Mouse (Mus musculus) hematopoietic stem cell, adult 5-6 weeks (primary cell): Measurements from ENCODE around the gene Srpk1. TPM values are rescaled to one million over a fixed set of nuclear protein-coding genes. Genes with fewer than 3 reads are reported as not detected.

Experiments used
- ATAC-seq, 2 experiments: fragments of 125-278 bp in 1 of 2; replicated peaks in 1 of 2; 2 replicates each; pipeline ENCODE4 v1.8.0; 2016 to 2017; ENCODE audit warnings: inconsistent platforms in 2 of 2, mild to moderate bottlenecking in 2 of 2, moderate number of reproducible peaks in 2 of 2, low read depth in 1 of 2, moderate TSS enrichment in 1 of 2; ENCODE audit not compliant: low FRiP score in 2 of 2, poor library complexity in 2 of 2, severe bottlenecking in 2 of 2, insufficient read depth in 1 of 2, low TSS enrichment in 1 of 2
- total RNA-seq: library from RNA; stranded (forward); fragments of 172-1452, 232-1000 nt; gene quantifications from 2 replicates; pipeline ENCODE4 v1.2.3, GENCODE M21; 2017

Srpk1 gene
- 123 and 135 TPM in 2 replicates for total RNA-seq

- ATAC-seq = peak; percentile 74
Observed at GRCm38 (mm10) chr17:28622300-28622759, at the start of gene Srpk1. Gene Srpk1, minus strand, starts transcription at chr17:28622709.

- no peak for ATAC-seq
Observed at GRCm38 (mm10) chr17:28659564-28659963, 37.1 kb upstream of the Srpk1 start.

GRCm38 (mm10) chr17:28657936-28658335 is 35.4 kb upstream of the Srpk1 start:
- ATAC-seq = peak in 1 of 2 experiments; percentile 53; a peak in 2 of 4 replicates

GRCm38 (mm10) chr17:28650268-28650667 is 27.8 kb upstream of the Srpk1 start:
- no peak for ATAC-seq

GRCm38 (mm10) chr17:28648607-28649370 is 26.3 kb upstream of the Srpk1 start:
- ATAC-seq = peak; percentile 27 to 68; a peak in 2 of 4 replicates

GRCm38 (mm10) chr17:28646221-28646620 is 23.7 kb upstream of the Srpk1 start:
- ATAC-seq = no peak

- no peak for ATAC-seq
Observed at GRCm38 (mm10) chr17:28644112-28644511, 21.6 kb upstream of the Srpk1 start.

GRCm38 (mm10) chr17:28643697-28644096 is 21.2 kb upstream of the Srpk1 start:
- ATAC-seq = no peak

GRCm38 (mm10) chr17:28640113-28640512 is 17.6 kb upstream of the Srpk1 start:
- ATAC-seq = no peak

GRCm38 (mm10) chr17:28637711-28638690 is 15.5 kb upstream of the Srpk1 start:
- no peak for ATAC-seq

- no peak for ATAC-seq
Observed at GRCm38 (mm10) chr17:28635842-28636241, 13.3 kb upstream of the Srpk1 start.

GRCm38 (mm10) chr17:28629125-28629524 is 6.6 kb upstream of the Srpk1 start:
- ATAC-seq = no peak

- ATAC-seq = no peak
Observed at GRCm38 (mm10) chr17:28628248-28629124, 6.0 kb upstream of the Srpk1 start.

- no peak for ATAC-seq
Observed at GRCm38 (mm10) chr17:28626937-28627336, 4.4 kb upstream of the Srpk1 start.

- peak; percentile 48 to 74 for ATAC-seq
Observed at GRCm38 (mm10) chr17:28625327-28625726, 2.8 kb upstream of the Srpk1 start.

GRCm38 (mm10) chr17:28624841-28625240 is 2.3 kb upstream of the Srpk1 start:
- no peak for ATAC-seq
